Mouse (Mus musculus): ENCODE results near the gene Tspan18.
A peak's percentile ranks its signal among the peaks of the same experiment; 100 is the strongest.

Gene Tspan18

DNA sequence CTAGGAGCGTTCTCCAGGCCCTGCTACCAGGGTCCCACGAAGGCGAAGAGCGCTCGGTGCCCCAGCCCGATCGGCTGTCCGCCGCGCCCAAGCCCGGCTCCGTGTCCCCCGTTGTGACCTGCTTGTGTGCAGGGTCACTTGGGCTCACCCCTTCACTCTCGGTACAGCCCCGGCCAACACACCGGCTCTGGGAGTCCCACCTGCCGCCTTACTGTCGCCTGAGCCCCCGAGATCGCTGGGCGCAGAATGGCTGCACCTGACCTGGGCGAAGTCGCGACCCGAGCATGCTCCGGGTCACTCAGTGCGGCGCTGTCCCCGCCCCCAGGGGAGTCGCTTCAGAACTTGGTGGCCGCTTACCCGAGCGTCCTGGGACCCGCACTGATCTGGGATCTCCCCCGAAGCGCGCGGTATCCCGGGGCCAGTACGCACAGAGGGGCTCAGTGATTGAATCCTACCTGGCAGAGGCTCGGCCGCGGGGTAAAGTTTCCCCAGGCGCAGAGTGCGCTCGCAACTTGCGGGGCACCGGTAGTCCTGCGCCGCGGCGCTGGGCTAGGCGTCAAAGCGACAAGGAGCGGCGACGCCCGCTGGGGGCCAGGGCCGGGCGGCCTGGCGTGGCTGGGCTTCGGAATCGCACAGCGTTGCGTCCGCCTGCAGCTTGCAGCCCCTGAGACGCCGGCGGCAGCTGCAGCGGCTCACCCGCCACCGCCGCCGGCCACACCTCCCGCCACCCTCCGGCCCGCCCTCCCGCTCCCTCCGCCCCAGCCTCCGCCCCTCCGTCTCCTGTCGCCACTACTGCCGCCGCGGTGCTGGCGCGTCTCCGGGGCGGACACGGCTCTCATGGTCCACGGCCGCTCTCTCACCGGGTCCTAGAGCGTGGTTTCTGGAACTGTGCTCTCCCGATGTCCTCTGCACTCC, at the start of gene Tspan18:
TSS of gene Tspan18 (minus strand) at position 689 of the 915 bp plus-strand sequence.
- no peak for DNase-seq (ENCODE audit: extremely low read depth, low read depth)

DNA sequence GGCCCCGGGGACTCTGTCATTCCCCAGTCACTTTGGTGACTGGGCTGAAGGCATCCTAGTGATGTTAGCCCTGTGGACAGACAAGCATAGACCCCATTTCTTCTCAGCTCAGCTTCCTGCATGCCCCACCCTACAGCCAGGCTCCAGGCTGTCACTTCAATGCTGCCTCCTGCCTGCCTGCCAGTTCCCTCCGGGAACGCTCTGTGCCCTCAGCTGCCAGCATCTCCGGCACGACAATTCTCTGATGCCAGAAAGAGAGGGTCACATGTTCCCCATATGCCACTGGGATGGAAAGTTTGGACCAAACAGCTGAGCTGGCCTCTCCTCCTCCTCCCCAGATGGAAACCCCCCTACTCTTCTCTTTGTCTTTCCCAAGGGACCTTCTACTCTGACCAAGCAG, 49.5 kb upstream of the Tspan18 start:
- no peak for DNase-seq (ENCODE audit: extremely low read depth, low read depth)

DNA sequence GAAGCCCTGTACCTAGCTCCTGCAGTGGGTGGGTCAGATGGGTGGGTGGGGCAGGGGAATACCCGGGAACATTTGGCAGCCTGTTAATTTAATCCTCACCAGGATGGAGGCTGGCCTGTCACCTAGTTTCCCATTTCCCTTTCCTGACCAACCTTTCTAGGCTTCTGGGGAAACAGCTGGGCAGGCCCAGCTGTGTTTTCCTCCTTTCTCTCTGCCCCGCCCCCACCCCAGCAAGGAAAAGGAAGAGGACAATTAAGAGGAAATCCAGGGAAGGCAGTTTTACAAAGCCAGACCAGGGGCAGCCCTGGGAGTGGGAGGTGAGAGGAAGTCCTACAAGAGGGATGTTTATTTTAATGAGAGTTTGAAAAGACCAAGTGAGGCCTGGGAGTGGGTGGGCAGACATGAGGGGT, 46.4 kb upstream of the Tspan18 start:
- DNase-seq (ENCODE audit: extremely low read depth, low read depth): no peak

DNA sequence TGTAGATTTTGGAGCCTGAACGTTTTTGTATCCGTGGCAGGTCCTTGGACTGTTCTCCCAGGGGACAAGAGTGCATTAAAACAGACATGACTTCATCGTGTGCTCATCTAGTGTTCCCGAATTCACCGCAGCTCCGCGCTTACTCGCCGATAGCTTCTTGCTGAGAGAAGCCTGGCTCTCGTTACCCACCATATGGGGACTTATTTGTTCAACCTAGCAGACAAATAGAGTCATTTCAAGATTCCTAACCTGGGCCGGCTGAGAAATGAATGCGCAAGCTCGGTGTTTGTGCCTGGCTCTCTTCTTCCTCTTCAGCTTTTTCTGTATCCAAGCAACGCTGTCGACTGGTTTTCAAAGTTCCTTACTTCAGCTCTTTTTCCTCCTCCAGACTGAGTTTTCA, 43.5 kb upstream of the Tspan18 start:
- DNase-seq (ENCODE audit: extremely low read depth, low read depth): no peak

DNA sequence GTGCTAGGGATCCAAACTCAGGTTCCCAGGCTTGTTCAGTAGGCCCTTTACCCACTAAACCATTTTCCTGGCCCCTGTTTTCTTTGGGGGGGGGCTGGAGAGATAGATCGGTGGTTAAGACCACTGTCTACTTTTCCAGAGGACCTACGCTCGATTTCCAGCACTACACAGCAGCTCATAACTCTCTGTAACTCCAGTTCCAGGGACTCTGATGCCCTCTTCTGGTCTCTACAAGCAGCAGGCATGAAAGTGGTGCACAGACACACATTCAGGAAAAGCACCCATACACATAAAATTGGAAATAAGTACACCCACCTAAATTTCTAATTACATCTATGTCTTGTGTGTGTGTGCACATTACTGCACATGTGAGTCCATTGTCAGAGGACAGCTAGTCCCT, 42.9 kb upstream of the Tspan18 start:
- DNase-seq (ENCODE audit: extremely low read depth, low read depth): no peak

DNA sequence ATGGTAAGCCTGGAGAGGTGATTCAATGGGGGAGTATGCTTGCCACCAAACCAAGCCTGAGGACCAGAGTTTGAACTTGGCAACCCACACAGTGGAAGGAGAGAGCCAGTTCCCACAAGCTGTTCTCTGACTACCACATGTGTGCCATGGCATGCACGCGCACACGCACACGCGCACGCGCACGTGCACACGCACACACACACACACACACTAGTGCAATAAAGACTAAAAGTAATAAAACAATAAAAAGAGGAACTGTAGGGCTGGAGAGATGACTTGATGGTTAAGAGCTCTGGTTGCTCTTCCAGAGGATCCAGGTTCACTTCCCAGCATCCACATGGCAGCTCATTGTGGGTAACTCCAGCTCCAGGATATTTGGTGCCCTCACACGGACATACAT, 38.6 kb upstream of the Tspan18 start:
- no peak for DNase-seq (ENCODE audit: extremely low read depth, low read depth)

DNA sequence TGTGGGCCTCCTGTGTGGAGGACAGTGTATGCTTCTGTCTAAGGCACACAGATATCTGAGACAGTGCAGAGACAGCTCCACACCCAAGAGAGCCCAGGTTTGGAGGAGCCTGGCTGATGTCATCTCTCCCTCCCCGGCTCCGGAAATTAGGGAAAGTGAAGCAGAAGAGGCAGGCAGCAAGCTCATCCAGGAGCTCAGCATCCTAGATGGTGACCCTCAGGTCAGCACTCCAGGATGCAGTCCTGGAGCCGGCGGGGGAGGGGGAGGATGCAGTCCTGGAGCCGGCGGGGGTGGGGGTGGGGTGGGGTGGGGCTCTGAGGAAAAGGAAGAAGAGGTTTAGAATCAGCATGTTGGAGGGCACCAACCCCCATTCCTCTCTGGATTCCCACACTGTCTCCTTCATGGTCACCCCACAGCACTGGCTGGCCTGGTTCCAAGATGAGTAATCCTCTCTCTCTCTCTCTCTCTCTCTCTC, 37.8 kb upstream of the Tspan18 start:
- no peak for DNase-seq (ENCODE audit: extremely low read depth, low read depth)

DNA sequence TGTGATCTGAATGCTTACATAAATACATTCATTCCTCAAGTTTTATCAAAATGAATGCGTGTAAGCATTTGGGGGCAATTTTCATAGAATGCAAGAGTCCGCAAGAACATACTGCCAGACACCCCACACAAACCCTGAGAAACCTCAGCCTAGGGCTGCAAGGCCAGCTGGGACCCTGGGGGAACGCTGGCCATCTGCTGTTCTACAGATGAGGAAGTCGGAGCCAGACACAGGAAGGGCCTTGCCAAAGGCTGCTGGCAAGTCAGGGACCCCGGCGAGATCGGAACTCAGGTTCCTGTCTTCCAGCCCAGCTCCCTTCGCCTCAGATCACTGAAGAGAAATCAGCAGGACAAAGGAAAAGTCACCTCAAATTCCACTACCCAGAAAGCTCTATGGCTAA, 34.6 kb upstream of the Tspan18 start:
- no peak for DNase-seq (ENCODE audit: extremely low read depth, low read depth)

DNA sequence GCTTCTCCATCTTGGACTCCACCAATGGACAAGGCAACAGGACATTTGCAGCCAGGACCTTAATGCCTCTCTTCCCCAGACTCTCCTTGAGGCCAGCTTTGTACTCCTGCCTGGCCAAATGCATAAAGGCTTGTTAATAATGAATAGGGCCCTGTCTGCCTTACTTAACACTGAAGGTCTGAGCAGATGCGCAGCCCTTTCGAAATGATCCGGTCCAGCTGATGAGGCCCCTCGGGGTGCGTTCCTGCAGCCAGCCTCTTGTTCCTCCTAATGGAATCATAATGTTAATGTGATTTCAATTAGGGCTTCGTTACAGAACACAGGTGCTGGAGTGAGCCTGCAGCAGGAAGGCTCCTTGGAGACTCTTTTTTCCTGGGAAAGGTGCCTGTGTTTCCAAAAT, 33.7 kb upstream of the Tspan18 start:
- no peak for DNase-seq (ENCODE audit: extremely low read depth, low read depth)

DNA sequence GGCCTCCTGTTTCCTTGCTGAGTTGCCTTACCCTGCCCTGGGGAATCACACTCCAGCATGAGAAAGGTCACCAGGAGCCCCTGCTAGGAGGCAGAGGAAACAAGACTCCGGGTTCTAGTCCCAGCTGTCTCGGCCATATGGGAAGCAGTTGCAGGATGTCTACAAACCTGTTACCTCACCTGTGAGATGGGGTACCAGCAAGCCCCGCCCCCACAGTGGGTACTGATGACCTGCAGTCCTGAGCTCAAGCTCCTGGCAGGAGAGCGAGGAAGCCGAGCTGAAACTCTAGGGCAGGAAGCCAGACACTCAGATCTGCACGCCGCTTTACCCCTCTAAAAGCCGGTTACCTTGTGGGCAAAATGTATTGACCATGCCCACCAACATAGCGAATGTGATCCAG, 31.1 kb upstream of the Tspan18 start:
- no peak for DNase-seq (ENCODE audit: extremely low read depth, low read depth)

DNA sequence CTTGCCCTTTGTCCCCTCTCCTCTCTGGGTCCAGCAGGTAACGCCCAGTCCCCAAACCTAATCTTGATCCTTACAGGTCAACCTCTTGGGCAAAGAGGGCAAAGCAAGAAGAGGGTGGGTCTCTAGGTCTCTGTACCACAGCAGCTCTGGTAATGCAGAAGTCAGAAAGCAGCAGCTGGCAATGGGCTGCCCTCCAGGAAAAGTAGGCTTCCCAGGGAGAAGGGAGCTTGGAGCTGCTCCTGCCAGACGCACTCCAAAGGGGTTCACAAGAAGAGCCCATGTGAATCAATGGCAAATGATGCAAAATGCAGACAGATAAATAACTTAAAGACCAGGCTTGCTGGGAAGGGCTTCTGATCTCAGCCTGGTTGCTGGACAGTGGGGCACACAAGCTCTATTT, 30.6 kb upstream of the Tspan18 start:
- no peak for DNase-seq (ENCODE audit: extremely low read depth, low read depth)

DNA sequence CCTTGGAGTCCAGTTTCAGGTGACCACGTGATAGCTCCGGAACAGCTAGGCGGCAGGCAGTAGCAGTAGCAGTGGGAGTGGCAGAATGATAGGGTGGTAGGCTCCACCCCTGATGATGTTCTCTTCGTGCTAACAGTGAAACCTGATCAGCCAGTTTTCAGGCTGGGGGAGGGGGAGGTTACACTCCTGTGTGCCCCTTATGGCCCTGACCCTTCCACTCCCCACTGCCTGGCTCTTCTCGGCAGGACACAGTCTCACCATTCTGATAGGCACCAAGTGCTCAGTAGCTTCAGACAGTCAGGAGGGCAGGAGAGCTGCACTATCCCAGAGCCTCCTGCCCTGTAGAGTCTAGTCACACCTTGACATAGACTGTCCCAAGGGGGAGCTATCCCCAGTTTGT, 27.1 kb upstream of the Tspan18 start:
- DNase-seq (ENCODE audit: extremely low read depth, low read depth): no peak

DNA sequence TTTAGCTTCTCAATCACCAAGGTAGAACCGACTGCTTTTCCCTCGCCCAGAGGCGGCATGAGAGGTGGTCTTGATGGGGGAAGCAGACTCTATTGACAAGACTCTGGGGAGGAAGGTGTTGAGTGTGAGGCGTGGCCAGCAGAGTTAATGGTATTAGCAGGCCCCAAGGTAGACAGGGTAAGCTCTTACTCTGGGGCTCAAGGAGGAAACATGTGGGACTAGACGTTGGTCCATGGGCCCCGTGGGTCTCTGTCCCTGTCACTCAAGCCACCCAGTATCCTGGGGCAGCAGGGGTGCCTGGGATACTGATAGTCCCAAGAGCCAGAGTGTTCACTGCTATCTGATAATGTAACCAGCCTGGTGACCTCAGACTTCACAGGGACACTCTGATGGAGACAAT, 26.0 kb upstream of the Tspan18 start:
- no peak for DNase-seq (ENCODE audit: extremely low read depth, low read depth)

DNA sequence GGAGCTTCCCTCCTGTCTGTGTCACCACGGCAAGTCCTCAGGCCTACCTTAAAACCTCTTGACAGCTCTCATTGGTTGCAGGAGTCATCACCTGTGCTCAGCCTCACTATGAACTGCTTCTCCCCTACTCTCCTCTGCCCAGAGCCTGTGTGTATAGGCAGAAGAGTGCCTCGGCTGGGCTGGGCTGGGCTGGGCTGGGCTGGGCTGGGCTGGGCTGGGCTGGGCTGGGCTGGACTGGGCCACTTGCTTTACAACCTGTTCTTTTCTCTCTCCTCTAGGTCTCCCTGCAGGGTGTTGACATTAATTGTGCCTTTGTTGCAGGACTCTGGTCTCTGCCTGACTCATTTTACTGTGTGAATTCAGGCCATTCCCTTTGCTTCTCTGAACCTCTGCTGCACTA, 23.1 kb upstream of the Tspan18 start:
- DNase-seq (ENCODE audit: extremely low read depth, low read depth): no peak

DNA sequence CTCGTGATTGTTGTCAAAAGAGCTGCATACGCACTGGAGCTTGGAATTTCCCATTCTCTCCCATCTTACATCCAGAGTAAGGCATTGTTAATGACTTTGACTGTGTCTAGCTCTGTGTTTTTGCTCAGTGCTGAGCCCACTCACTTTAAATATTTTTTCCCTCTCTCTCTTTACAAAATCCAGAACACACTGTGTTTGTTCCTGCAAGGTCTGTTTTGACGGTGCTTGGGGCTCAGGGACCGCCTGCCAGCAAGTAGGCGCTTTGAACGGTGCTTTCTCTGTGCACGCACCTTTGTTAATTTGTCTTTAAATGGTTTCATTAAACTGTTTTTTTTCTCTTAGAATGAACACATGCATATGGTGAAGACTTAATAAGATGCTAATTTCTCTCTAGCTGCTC, 21.5 kb upstream of the Tspan18 start:
- DNase-seq (ENCODE audit: extremely low read depth, low read depth): no peak

DNA sequence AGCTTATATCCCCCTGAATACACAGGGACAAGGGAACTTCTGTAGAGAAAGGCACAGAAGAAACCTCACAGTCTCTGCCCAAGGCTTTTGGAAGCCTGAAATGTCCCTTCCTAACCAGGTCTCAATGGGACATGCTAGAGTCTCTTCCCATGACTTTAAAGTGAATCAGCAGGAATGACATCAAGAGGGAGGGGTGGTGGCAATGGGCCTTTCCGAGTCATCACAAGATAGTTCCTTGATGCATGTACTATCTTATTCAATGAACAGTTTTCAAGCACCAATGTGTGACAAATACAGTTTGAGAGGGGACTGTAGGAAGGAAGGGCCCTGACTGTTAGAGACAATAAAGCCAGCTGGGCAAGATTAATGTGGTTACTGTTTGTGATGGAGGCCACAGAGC, 20.3 kb upstream of the Tspan18 start:
- no peak for DNase-seq (ENCODE audit: extremely low read depth, low read depth)

DNA sequence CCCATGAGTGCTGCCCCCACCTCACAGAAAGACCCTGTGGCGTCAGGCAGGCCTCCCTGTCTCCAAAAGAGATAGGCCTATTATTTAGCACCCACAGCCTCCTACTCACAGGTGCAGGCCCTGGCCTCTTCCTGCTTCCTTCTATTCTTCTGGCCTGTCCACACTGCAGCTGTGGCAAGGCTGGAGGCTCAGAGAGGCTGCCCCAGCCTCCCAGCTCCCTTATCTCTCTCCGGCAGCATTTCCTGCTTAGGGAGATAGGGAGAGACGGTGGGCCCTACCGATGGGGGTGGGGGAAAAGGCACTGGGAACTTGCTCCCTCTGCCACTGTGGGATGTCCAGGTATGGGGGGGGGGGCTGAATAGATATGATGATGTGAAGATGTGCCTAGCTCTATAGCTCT, 19.4 kb upstream of the Tspan18 start:
- DNase-seq (ENCODE audit: extremely low read depth, low read depth): peak; percentile 86

DNA sequence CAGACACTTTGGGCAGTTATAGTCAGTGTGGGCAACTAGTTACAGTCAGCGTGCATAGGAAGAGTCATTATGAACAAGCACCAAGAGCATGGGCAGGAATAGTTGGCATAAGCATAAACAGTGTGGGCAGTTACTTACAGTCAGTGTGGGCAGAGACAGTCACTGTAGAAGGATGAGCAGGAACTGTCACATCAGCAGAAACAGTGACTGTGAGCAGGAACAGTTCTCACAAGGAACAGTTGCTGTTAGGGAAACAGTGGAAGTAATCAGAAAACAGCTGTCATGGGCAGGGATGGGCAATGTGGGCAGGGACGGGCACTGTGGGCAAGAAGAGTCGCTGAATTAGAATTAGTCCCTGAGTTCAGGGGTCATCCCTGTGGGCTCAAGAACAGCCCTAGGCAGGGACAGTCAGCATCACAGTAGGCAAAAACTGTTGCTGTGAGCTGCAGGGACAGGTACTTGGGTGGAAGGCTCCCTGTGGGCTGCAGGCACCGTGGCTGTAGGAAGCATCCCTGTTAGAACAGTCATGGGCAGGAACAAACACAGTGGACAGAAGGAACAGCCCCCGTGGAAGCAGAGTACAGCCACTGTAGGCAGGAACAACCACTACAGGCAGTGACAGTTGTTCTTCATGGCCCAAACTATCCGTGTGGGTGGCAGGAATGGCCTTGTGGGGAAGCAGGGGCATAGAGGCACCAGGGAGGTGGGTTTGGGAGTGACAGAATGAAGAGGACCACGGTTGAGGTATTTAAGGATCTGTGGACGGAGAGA, 18.8 kb upstream of the Tspan18 start:
- DNase-seq (ENCODE audit: extremely low read depth, low read depth): no peak

DNA sequence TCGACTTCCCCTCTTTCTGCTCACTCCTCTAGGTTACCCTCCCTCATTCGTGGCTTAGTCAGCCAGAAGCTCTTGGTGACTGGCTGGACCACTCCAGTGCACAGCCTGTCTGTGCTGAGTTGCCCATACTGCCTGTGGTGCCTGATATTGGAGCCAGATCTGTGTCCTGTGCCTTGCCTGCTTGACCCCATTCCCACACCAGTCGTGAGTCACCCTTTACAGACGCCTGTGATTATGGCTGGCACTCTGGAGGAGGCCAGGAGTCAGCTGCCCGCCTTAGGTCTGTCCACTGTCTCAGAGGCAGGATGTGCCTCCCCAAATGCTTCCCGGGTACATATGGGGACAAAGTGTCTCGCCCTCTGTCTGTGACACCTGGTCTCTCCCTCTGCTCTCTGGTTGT, 17.0 kb upstream of the Tspan18 start:
- no peak for DNase-seq (ENCODE audit: extremely low read depth, low read depth)

DNA sequence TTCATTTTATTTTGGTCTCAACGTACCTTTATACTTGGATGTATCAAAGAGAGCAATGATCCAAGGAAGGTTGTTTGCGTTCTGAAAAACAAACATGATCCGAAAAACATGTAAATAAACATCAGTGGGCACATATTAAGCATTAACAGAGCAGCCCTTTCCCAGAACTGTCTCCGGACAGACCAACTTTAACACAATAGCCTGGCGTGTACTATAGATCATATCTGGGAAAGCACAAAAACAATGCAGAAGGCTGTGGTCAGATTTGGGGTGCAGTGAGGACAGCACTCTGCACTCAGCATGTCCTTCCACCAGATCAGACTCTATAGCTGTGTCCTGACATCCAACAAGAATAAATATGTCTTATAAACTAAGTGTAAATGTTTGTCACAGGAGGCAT, 12.7 kb upstream of the Tspan18 start:
- DNase-seq (ENCODE audit: extremely low read depth, low read depth): no peak

DNA sequence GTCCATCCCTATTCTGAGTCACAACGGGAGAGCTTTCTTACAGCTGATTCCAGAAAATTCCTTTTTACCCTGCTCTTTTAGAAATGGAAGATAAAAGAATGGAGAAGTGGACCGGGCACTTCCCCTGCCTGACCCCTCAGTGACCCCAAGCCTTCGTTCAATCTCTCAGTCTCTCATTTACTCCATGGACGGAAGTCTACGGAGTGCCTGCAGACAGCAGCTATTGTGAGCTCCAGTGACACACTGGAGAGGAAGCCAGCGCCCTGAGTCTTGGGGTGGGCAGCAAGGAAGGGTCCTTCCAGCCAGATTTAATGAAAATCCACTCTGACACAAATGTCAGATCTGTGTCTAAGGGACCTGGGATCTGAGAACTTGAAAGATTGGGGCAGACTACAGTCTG, 12.3 kb upstream of the Tspan18 start:
- DNase-seq (ENCODE audit: extremely low read depth, low read depth): no peak

DNA sequence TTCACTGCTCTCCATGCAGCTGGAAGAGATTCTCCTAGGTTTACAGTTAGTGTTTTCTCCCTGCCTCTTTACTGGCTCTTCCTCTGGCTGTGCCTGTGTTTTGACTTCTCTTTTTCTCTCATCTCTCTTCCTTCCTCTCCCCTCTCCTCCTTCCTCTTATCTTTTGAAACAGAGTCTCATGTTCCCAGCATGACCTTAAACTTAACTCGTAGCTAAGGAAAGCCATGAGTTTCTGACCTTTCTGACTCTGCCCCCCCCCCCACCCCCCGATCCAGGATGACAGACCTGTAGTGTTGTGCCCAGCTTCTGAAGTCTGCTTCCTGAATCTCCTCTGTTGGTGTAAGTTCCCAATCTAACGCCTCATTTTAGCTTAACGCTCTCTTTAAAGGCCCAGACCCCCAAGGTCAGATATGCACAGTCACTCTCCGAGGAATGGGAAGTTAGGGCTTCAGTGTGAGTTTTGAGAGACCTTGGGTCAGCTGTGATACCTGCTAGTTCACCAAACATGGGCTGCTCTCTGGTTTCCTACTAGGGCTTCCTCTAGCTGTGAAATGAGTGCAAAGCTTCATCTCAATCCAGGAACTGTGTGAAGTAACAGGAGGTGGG, 11.5 kb upstream of the Tspan18 start:
- peak; percentile 85 for DNase-seq (ENCODE audit: extremely low read depth, low read depth)
